Mouse (Mus musculus) monocyte, adult 5-6 weeks (primary cell): ENCODE results near the gene Efr3b. TPM values are rescaled to one million over a fixed set of nuclear protein-coding genes. Genes with fewer than 3 reads are reported as not detected.
A peak's percentile ranks its signal among the peaks of the same experiment; 100 is the strongest.
"Not testable (repeated sequence)": the region's sequence is repeated elsewhere in the genome, so short reads cannot be mapped to it uniquely, and the experiment has no call there.

ENCODE experiments used
- ATAC-seq: fragments of 153-309, 156-312 bp; replicated peaks from 2 replicates; pipeline ENCODE4 v1.8.0; 2017; ENCODE audit warnings: mild to moderate bottlenecking; ENCODE audit not compliant: low TSS enrichment, insufficient number of reproducible peaks, severe bottlenecking, poor library complexity, low FRiP score
- total RNA-seq: library from RNA; stranded (forward); fragments of 200-1000, 200-491, 200-594 nt; gene quantifications from 3 replicates; pipeline ENCODE4 v1.2.3, GENCODE M21; 2017

Efr3b gene
- total RNA-seq, 1 experiment from 2014 or later, result not detected

GRCm38 (mm10) chr12:4000406-4000805, 38.3 kb downstream of the Efr3b start:
- no peak for ATAC-seq

- no peak for ATAC-seq
These were observed 42.0 kb downstream of the Efr3b start for GRCm38 (mm10) chr12:3996749-3997148.

DNA sequence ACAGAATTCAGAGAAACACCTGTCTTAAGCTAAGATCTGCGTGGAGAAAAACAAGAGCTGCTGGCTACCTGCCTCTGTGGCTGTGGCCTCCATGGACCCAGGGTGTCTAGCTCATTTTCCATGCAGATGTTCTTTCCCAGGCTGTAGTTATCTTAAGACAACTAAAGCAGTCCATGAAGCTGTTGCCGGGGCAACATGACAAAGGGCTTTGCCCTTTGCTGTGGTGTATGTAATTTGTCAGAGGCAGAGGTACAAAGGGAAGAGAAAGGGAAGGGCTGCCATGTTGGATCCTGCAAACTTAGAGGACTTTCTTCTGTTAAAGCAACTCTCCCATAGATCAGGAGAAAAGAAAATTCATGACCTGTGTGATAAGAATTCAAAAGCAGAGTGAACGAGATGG, 47.7 kb downstream of the Efr3b start:
- ATAC-seq, result no peak

DNA sequence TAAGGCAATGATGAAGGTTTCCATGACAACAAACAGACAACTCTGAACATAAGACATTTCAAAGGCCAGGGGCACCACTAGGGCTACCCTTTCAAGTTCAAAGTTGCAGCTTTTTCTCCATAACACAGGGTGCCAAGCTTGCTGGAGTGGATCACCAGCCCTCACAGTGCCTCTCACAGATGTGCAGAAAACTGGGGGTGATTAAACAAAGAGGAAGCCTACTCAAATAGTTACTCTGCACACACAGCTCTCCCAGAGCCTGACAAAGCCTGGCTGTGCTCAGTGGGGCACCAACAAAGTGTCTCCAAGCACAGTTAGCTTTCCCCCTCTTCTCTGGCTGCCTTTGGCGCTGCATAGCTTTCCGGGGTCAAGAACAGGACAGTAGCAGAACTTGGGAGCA, 48.8 kb downstream of the Efr3b start:
- no peak for ATAC-seq

DNA sequence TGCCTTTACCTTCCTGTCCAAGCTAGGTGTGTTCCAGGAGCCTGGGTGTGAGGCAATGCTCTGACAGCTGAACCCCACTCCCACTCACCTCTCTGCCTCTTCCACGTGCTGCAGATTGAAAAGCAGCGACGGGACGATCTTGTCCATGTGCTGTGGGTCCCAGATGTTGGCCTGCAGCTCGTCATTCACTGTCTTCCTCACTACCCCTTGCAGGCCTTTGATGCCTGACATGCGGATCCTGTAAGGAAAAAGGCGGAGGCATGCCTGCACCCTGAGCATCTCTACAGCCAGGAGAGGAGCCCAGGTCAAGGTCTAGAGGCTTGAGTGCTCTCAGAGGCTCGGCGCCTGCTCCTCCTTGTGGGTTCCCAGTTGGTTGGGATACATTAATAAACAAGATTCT, 54.3 kb downstream of the Efr3b start:
- no peak for ATAC-seq

DNA sequence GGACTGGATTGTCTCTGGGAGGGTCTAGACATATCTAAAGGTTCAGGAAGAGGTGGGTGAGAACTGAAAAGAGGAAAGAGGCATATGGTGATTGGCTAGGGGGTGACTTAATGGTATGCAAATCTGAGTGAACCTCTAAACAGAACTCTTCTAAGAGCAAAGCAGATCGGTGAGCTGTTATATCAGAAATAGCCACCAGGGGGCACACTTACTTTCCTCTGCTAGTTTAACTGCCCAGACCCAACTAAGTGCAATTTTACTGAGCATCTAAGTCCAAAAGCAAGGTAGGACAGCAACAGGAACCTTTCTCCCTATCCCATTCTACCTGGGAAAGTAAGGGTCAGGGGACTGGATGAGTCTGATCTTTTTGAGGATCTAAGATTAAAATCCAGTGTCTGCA, 55.0 kb downstream of the Efr3b start:
- 0 out of 2 replicates have a peak, but pooled peaks have one; percentile 28 for ATAC-seq

DNA sequence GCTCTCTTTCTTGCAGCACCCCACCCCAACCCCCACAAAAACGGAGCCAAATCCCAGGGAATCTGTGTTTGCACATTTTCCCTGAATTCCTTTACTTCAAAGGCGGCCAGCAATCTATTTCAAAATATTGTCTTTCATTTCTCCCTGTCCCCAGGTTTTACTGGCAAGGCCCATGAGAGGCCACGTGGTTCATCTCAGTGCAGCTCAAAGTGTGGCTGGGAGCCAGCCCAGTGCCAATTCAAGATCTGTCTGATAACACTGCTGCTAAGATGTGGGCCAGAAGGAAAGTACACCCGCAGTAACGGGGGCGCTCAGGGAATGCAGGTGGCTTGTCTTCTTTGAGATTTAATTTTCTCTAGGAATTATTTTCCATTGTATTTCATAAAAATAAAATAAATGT, 56.5 kb downstream of the Efr3b start:
- no peak for ATAC-seq

DNA sequence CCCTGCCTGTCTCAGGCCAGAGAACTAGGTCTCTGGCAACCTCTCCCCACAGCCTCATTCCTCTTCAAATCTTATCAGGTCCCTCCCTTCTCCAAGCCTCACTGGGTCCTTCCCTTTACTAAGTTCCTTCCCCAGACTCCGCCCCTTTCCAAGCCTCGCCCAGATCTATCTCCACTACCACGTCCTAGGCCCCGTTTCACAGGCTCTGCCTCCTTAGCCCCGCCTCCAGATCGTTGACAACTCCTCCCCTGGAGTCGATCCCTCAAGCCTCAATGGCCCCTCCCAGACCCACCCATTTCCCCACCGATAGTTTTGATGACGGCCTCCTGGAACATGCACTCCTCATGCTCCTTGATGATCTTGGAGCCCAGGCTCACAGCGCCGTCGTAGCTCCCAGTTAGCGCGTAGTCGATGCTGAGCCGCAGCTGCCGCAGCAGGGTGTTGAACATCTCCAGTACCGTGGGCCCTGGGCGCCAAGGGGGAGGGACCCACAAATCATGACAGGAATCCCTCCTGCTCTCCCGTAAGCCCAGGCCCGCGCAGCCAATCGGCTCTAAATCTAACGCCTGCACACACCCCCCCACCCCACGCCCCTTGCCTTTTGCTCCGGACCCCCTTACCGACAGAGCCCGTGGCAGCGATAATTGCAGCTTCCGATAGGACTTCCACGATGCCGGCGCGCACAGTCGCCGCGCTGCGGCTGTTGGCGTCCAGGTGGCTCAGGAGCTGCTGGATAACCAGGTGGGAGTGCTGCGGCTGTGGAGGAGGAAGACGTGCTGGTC, 57.2 kb downstream of the Efr3b start:
- peak; percentile 88 for ATAC-seq

GRCm38 (mm10) chr12:3980991-3981349, 57.7 kb downstream of the Efr3b start:
- ATAC-seq, result no peak

- not testable (repeated sequence) for ATAC-seq
These were observed 65.5 kb downstream of the Efr3b start for GRCm38 (mm10) chr12:3973169-3973568.

GRCm38 (mm10) chr12:3968380-3968779, 70.3 kb downstream of the Efr3b start:
- no peak for ATAC-seq

DNA sequence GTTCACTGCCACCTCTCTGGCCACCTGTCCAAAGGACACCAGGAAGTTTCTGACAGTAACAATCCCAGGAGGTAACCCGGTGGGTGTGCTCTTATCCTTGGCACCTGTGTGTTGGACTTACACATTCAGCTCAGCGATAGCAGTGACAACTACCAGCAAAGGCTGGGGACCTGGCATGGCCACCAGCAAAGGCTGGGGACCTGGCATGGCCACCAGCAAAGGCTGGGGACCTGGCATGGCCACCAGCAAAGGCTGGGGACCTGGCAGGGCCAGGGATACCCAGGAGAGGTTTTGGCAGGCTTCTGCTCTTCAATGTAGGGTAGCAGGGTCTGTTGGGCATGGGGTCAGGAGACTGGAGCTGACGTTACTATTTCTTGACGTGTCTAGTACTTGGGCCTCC, 71.5 kb downstream of the Efr3b start:
- no peak for ATAC-seq

DNA sequence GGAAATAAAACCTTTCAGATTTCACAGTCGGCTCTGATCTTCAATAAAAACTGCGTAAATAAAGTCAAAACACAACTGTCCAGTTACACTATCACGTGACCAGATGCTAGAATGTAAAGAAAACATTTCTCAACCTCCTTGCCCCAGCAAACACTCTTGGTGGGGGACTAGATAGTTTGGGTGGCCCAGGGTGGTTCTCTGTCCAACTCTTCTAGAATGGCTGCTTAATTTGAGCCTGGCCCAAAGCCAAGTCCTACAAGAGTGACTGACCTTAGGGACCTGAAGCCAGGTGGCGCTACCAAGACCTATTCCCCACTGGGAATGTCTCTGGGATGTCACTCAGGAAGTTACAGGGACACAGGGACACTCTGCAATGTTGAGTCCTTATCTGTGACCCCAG, 78.2 kb downstream of the Efr3b start:
- no peak for ATAC-seq

DNA sequence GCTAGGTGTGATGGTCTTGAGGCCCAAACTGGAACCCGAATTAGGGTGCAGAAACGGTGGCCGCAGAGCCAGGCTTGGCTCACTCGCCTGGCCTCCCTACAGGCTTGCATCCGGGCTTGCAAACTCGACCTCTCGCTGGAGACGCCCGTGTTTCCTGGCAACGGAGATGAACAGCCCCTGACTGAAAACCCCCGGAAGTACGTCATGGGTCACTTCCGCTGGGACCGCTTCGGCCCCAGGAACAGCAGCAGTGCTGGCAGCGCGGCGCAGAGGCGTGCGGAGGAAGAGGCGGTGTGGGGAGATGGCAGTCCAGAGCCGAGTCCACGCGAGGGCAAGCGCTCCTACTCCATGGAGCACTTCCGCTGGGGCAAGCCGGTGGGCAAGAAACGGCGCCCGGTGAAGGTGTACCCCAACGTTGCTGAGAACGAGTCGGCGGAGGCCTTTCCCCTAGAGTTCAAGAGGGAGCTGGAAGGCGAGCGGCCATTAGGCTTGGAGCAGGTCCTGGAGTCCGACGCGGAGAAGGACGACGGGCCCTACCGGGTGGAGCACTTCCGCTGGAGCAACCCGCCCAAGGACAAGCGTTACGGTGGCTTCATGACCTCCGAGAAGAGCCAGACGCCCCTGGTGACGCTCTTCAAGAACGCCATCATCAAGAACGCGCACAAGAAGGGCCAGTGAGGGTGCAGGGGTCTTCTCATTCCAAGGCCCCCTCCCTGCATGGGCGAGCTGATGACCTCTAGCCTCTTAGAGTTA, 78.7 kb downstream of the Efr3b start:
- peak; percentile 90 for ATAC-seq

DNA sequence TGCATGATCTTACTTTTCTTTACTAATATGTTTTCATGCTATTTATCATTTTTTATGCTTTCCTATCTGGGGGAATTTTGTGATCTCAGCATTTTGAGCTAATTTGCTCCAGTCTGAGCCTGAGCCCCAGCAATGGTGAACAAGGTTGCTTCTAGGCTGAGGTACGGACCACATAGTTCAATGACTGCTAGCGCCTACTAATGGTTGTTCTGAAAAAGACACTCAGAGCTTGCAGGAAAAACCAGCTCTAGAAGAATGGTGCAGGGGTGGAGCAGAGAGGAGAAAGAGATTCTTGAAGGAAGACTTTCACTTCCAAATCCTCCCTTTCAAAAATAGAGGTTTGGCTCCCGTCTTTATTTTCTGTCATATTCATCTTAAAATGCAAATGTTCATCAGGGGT, 82.4 kb downstream of the Efr3b start:
- no peak for ATAC-seq

DNA sequence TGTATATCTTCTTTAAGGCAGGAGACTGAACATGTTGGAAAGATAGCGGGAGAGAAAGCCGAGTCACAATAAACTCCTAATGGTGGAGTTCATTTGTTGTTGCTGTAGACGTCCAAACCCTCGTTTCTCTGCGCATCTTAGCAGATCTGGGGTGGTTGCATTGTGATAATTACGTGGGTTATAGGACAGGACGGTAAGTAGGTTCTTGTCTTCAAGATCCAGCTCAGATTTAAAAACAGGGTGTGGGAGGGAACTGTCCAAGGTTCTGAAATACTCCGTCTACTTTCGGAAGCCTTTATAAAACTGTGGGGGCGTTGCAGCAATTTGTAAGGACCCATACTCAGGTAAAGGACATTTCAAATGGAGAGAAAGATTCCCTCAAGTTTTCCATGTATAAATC, 83.3 kb downstream of the Efr3b start:
- no peak for ATAC-seq

DNA sequence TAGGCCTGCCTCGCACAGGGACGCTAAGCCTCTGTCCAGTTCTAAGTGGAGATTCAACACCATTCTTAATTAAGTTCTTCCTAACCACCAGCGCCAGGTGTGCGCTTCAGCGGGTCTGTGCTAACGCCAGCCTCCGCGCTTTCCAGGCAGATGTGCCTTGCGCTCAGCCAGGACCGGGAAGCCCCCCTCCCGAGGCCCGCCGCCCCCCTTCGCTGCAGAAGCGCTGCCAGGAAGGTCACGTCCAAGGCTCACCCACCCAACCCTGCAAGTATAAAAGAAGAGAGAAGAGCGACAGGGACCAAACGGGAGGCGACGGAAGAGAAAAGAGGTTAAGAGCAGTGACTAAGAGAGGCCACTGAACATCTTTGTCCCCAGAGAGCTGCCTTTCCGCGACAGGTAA, 84.1 kb downstream of the Efr3b start, which contains the start of gene Pomc:
Gene Pomc (plus strand): TSS at position 301 of the 400 bp plus-strand sequence.
- no peak for ATAC-seq

GRCm38 (mm10) chr12:3947503-3947902, 91.2 kb downstream of the Efr3b start:
- ATAC-seq, result no peak

- ATAC-seq, result no peak
These were observed 94.2 kb downstream of the Efr3b start for GRCm38 (mm10) chr12:3944454-3945073.

GRCm38 (mm10) chr12:3942026-3942425, 96.7 kb downstream of the Efr3b start:
- no peak for ATAC-seq
